In the genomic region with DNA sequence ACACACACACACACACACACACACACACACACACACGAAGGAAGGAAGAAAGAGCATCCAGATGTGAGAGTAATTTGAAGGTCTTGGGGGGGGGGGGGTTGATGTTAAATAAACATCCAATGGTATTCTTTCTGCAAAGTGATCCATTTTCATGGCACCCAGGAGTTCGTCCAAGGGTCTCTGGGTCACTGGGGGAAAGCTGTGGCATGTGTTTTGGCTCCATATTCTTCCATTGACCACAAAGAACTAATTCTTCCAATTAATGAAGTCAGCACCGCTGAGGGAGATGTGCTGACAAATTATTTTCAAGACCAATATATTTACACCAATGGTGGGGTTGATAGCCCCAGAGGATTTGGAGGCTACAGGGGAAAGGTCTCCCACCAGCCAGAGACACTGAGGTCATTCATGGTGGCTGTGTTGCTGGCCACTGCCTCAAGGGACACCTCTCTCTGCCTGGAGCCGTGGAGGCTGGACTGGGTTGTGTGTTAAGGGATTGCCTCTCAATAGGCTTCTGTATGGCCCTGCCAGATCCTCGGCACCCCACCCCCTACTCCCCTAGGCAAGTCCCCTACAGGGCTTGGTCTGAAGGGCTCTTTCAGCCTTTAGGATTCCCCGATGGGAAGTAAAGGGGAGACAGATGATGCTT, we compare ENCODE assay signal across 15 mouse cellular contexts.
A peak's percentile ranks its signal among the peaks of the same experiment; 100 is the strongest.
DNase-seq lines count a peak whose midpoint lies in the region; ATAC-seq and TF ChIP-seq lines count a peak whose summit lies in the region.
"Had no signal": no experiment of that assay in that cellular context is flagged by ENCODE, and none has a peak within 500 bp of the region (broad histone marks: within the 10 kb centered on the region; RNA-seq: fewer than 3 reads in every experiment).

No protein-coding gene starts in this region.

- WGBS in forebrain, embryonic 10.5 days, result 39% methylated on average over 6 of the region's 6 CpGs
- 36% methylated on average over 5 of the region's 6 CpGs for WGBS in forebrain, embryonic 11.5 days
- 36% methylated on average over 6 of the region's 6 CpGs for WGBS in intestine, embryonic 14.5 days
- 50% methylated on average over 6 of the region's 6 CpGs for WGBS in intestine, postnatal 0 days
- WGBS in limb, embryonic 11.5 days, result 30% methylated on average over 6 of the region's 6 CpGs

- H3K4me2 ChIP-seq in forebrain, embryonic 11.5 days (ENCODE audit: low read depth, low read length, severe bottlenecking), result no peak overlapping the region
- no peak overlapping the region for H3K4me2 ChIP-seq in intestine, embryonic 14.5 days (ENCODE audit: low read length)
- no peak overlapping the region for H3K4me2 ChIP-seq in intestine, postnatal 0 days (replicated peaks; ENCODE audit: low read depth)
- H3K4me2 ChIP-seq in limb, embryonic 11.5 days (ENCODE audit: low read depth, severe bottlenecking), result no peak overlapping the region
- H3K4me2 ChIP-seq: heart, embryonic 13.5 days; liver, embryonic 13.5 days; midbrain, embryonic 15.5 days had no signal

- H3K27me3 ChIP-seq in forebrain, embryonic 10.5 days (ENCODE audit: poor library complexity, severe bottlenecking), result peaks cover 24% of the 10 kb centered on the region
- H3K27me3 ChIP-seq in forebrain, embryonic 11.5 days (ENCODE audit: control insufficient read depth, insufficient read depth, low read length), result no peaks in the 10 kb centered on the region
- peaks cover 4% of the 10 kb centered on the region; the same call in 1 of the 2 replicates for H3K27me3 ChIP-seq in intestine, embryonic 14.5 days (replicated peaks; ENCODE audit: control insufficient read depth, insufficient read depth, low read length)
- no peaks in the 10 kb centered on the region; the same call in 1 of the 2 replicates for H3K27me3 ChIP-seq in intestine, postnatal 0 days (replicated peaks; ENCODE audit: control insufficient read depth, insufficient read depth, low read length)
- peaks cover 20% of the 10 kb centered on the region for H3K27me3 ChIP-seq in limb, embryonic 11.5 days (ENCODE audit: control insufficient read depth, insufficient read depth, low read length)
- H3K27me3 ChIP-seq: heart, embryonic 13.5 days; liver, embryonic 13.5 days had no signal

- no peak for TF ChIP-seq CTCF in intestine, postnatal 0 days (IDR thresholded peaks at IDR 0.05; ENCODE audit: low read depth)

- DNase-seq in forebrain, embryonic 10.5 days (ENCODE audit: extremely low spot score, low spot score), result no peak
- DNase-seq in forebrain, embryonic 11.5 days (ENCODE audit: low spot score), result no peak
- no peak for DNase-seq in intestine, embryonic 14.5 days (ENCODE audit: low spot score)
- peak; percentile 52 for DNase-seq in embryo, embryonic 10.5 days (ENCODE audit: low spot score)
- DNase-seq in limb, embryonic 11.5 days (ENCODE audit: low spot score), result no peak
- no peak for DNase-seq in right cerebral cortex, adult 2 months (ENCODE audit: low spot score in 2 of 2)
- DNase-seq: kidney, postnatal 36 days; liver, embryonic 13.5 days; thymus, adult 18-20 months had no signal

- peak overlapping the region; percentile 54; the same call in 1 of the 2 replicates for H3K27ac ChIP-seq in forebrain, embryonic 10.5 days
- no peak overlapping the region for H3K27ac ChIP-seq in forebrain, embryonic 11.5 days (ENCODE audit: low read depth, low read length)
- H3K27ac ChIP-seq in intestine, embryonic 14.5 days (ENCODE audit: low read depth), result peak overlapping the region; percentile 18; the same call in 1 of the 2 replicates
- no peak overlapping the region for H3K27ac ChIP-seq in intestine, postnatal 0 days (ENCODE audit: low read depth, low read length)
- H3K27ac ChIP-seq in limb, embryonic 11.5 days (replicated peaks; ENCODE audit: low read depth, low read length), result no peak overlapping the region
- H3K27ac ChIP-seq: left cerebral cortex, adult 2 months; liver, embryonic 13.5 days; macrophage; midbrain, embryonic 15.5 days had no signal

- H3K4me3 ChIP-seq in forebrain, embryonic 10.5 days, result no peak overlapping the region
- no peak overlapping the region for H3K4me3 ChIP-seq in forebrain, embryonic 11.5 days (ENCODE audit: low read depth, low read length)
- no peak overlapping the region for H3K4me3 ChIP-seq in intestine, embryonic 14.5 days (ENCODE audit: low read depth, low read length)
- no peak overlapping the region for H3K4me3 ChIP-seq in intestine, postnatal 0 days (ENCODE audit: low read depth, low read length)
- H3K4me3 ChIP-seq in limb, embryonic 11.5 days (ENCODE audit: low read depth, low read length), result no peak overlapping the region
- H3K4me3 ChIP-seq: heart, embryonic 13.5 days; left cerebral cortex, adult 2 months; liver, embryonic 13.5 days; midbrain, embryonic 15.5 days had no signal

- ATAC-seq in forebrain, embryonic 11.5 days (replicated peaks; ENCODE audit: low FRiP score), result no peak
- ATAC-seq in intestine, embryonic 14.5 days (replicated peaks; ENCODE audit: low FRiP score, low TSS enrichment, low read depth), result no peak
- no peak for ATAC-seq in intestine, postnatal 0 days
- ATAC-seq in limb, embryonic 11.5 days (ENCODE audit: insufficient number of reproducible peaks, low FRiP score, low TSS enrichment, low read depth), result 0 out of 2 replicates have a peak, but pooled peaks have one; percentile 56
- ATAC-seq in erythroblast, adult 5-6 weeks (replicated peaks; ENCODE audit: low FRiP score, poor library complexity, severe bottlenecking), result no peak
- ATAC-seq: midbrain, embryonic 15.5 days had no signal

- no peak overlapping the region for H3K9ac ChIP-seq in forebrain, embryonic 11.5 days (ENCODE audit: low read length)
- H3K9ac ChIP-seq in intestine, embryonic 14.5 days (ENCODE audit: low read length), result no peak overlapping the region
- H3K9ac ChIP-seq in intestine, postnatal 0 days (ENCODE audit: low read depth, low read length), result no peak overlapping the region
- H3K9ac ChIP-seq in limb, embryonic 11.5 days (ENCODE audit: low read length), result no peak overlapping the region
- H3K9ac ChIP-seq: heart, embryonic 13.5 days; liver, embryonic 13.5 days; midbrain, embryonic 15.5 days had no signal

- peaks cover 43% of the 10 kb centered on the region for H3K4me1 ChIP-seq in forebrain, embryonic 10.5 days
- H3K4me1 ChIP-seq in forebrain, embryonic 11.5 days (replicated peaks; ENCODE audit: control insufficient read depth, insufficient read depth, low read length), result no peaks in the 10 kb centered on the region
- H3K4me1 ChIP-seq in intestine, embryonic 14.5 days (replicated peaks; ENCODE audit: control insufficient read depth, insufficient read depth, low read length), result peaks cover 31% of the 10 kb centered on the region
- H3K4me1 ChIP-seq in intestine, postnatal 0 days (replicated peaks; ENCODE audit: control insufficient read depth, insufficient read depth, low read length), result no peaks in the 10 kb centered on the region
- H3K4me1 ChIP-seq in limb, embryonic 11.5 days (ENCODE audit: control insufficient read depth, insufficient read depth, low read length), result 0 out of 2 replicates have a peak, but pooled peaks cover 4% of the 10 kb centered on the region
- H3K4me1 ChIP-seq: midbrain, embryonic 15.5 days had no signal

- H3K36me3 ChIP-seq in forebrain, embryonic 10.5 days (replicated peaks), result no peaks in the 10 kb centered on the region
- no peaks in the 10 kb centered on the region for H3K36me3 ChIP-seq in forebrain, embryonic 11.5 days (ENCODE audit: control insufficient read depth, insufficient read depth, low read length)
- no peaks in the 10 kb centered on the region for H3K36me3 ChIP-seq in intestine, embryonic 14.5 days (ENCODE audit: control insufficient read depth, insufficient read depth, low read length)
- H3K36me3 ChIP-seq in intestine, postnatal 0 days (ENCODE audit: control insufficient read depth, insufficient read depth), result no peaks in the 10 kb centered on the region
- no peaks in the 10 kb centered on the region for H3K36me3 ChIP-seq in limb, embryonic 11.5 days (ENCODE audit: control insufficient read depth, insufficient read depth, low read length)
- H3K36me3 ChIP-seq: heart, embryonic 13.5 days; liver, embryonic 13.5 days; midbrain, embryonic 15.5 days had no signal

- H3K9me3 ChIP-seq in forebrain, embryonic 10.5 days, result no peaks in the 10 kb centered on the region
- no peaks in the 10 kb centered on the region for H3K9me3 ChIP-seq in forebrain, embryonic 11.5 days (ENCODE audit: control insufficient read depth, low read length)
- no peaks in the 10 kb centered on the region for H3K9me3 ChIP-seq in intestine, embryonic 14.5 days (ENCODE audit: control insufficient read depth, low read length)
- no peaks in the 10 kb centered on the region for H3K9me3 ChIP-seq in intestine, postnatal 0 days (ENCODE audit: control insufficient read depth)
- no peaks in the 10 kb centered on the region for H3K9me3 ChIP-seq in limb, embryonic 11.5 days (ENCODE audit: control insufficient read depth, low read length)
- H3K9me3 ChIP-seq: heart, embryonic 13.5 days; liver, embryonic 13.5 days; midbrain, embryonic 15.5 days had no signal

Comparison
In these comparisons a context has a peak if more than half of its experiments do, and no peak if none do; other contexts are left out.
1. H3K27ac ChIP-seq: peak in forebrain, embryonic 10.5 days (single experiment) and intestine, embryonic 14.5 days (single experiment); none in forebrain, embryonic 11.5 days (single experiment), intestine, postnatal 0 days (single experiment) and limb, embryonic 11.5 days (single experiment).